Mouse (Mus musculus): Measurements from ENCODE around the gene Upf3b. TPM values are rescaled to one million over a fixed set of nuclear protein-coding genes. Genes with fewer than 3 reads are reported as not detected.
A peak's percentile ranks its signal among the peaks of the same experiment; 100 is the strongest.

Gene Upf3b
- polyA plus RNA-seq, 1 experiment, result 4.8 TPM

DNA sequence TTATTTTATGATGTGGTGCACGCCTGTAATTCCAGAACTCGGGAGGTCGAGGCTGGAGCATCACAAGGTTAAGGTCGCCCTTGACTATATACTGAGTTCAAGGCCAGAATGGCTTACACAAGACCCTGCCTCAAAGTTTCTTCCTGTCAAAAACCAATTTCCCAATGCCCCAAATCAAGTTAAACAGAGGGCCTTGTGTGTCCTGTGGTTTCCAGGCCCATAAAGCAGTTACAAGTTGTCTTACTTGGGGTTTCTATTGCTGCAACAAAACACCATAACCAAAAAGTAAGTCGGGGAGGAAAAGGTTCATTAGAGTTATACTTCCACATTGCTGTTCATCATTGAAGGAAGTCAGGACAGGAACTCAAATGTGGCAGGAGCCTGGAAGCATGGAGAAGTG lies 41.4 kb downstream of the Upf3b start:
- Histone ChIP-seq H3K27ac (ENCODE audit: control insufficient read depth, insufficient read depth, low read length) (no peak overlapping the region), H3K36me3 (ENCODE audit: control insufficient read depth, insufficient read depth, low read length) (no peaks in the 10 kb centered on the region), H3K4me1 (replicated peaks; ENCODE audit: control insufficient read depth, insufficient read depth, low read length) (no peaks in the 10 kb centered on the region), H3K27me3 (ENCODE audit: control insufficient read depth, insufficient read depth, low read length) (no peaks in the 10 kb centered on the region), H3K4me3 (ENCODE audit: control insufficient read depth, insufficient read depth, low read length) (no peak overlapping the region)
- DNase-seq, result no peak
- WGBS, result 86% methylated on average over 5 of the region's 5 CpGs
- TF ChIP-seq POLR2A (IDR thresholded peaks at IDR 0.05; ENCODE audit: control insufficient read depth, extremely low read depth, insufficient read depth, low read length, poor library complexity) (no peak), CTCF (IDR thresholded peaks at IDR 0.05; ENCODE audit: borderline replicate concordance, control insufficient read depth, extremely low read depth, insufficient read depth, low read length, poor library complexity) (no peak)

DNA sequence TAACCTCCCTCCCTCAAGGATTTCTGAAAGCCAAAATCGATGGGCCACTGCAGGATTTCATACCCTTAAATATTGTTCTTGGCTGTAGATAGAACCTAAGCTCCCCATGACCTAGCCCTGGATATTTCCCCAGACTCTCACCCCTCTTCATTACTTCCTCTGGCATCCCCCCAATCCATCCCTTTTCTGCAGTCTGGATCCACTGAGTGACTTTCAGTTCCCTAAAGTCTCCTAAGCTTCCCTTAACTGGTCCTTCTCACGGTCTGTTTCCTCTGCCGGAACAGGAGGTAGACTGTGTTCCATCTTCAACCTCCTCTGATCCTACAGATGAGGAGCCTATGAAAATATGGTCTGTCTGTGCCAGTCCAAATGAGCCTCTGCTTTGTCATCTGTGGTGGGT lies 42.8 kb downstream of the Upf3b start:
- no peaks in the 10 kb centered on the region for H3K4me1 ChIP-seq (replicated peaks; ENCODE audit: control insufficient read depth, insufficient read depth, low read length)
- H3K27me3 ChIP-seq (ENCODE audit: control insufficient read depth, insufficient read depth, low read length), result no peaks in the 10 kb centered on the region
- no peaks in the 10 kb centered on the region for H3K36me3 ChIP-seq (ENCODE audit: control insufficient read depth, insufficient read depth, low read length)
- no peak for DNase-seq
- H3K27ac ChIP-seq (ENCODE audit: control insufficient read depth, insufficient read depth, low read length), result no peak overlapping the region
- TF ChIP-seq CTCF (IDR thresholded peaks at IDR 0.05; ENCODE audit: borderline replicate concordance, control insufficient read depth, extremely low read depth, insufficient read depth, low read length, poor library complexity) (no peak), POLR2A (IDR thresholded peaks at IDR 0.05; ENCODE audit: control insufficient read depth, extremely low read depth, insufficient read depth, low read length, poor library complexity) (no peak)
- 66% methylated on average over 3 of the region's 3 CpGs for WGBS
- H3K4me3 ChIP-seq (ENCODE audit: control insufficient read depth, insufficient read depth, low read length), result no peak overlapping the region

DNA sequence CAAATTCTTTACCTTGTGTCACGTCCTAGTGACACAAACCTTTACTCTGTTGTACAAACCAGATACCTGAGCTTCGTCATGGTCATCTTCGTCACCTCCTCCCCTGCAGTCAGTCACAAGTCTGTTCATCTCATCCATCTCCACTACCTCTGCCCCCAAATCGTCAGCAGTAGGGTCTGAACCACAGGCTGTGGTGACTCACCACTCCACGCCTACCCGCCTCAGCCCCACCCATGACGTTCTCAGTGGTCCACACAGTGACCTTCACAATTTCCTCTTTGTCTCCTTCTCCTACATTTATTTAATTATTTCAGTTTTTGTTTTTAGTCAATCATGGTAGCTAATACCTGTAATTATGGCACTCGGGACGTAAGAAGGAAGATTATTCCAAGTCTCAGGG lies 46.2 kb downstream of the Upf3b start:
- no peak for TF ChIP-seq POLR2A (IDR thresholded peaks at IDR 0.05; ENCODE audit: control insufficient read depth, extremely low read depth, insufficient read depth, low read length, poor library complexity)
- TF ChIP-seq CTCF (IDR thresholded peaks at IDR 0.05; ENCODE audit: borderline replicate concordance, control insufficient read depth, extremely low read depth, insufficient read depth, low read length, poor library complexity), result no peak
- Histone ChIP-seq H3K4me3 (ENCODE audit: control insufficient read depth, insufficient read depth, low read length) (no peak overlapping the region), H3K27me3 (ENCODE audit: control insufficient read depth, insufficient read depth, low read length) (no peaks in the 10 kb centered on the region), H3K36me3 (ENCODE audit: control insufficient read depth, insufficient read depth, low read length) (no peaks in the 10 kb centered on the region), H3K27ac (ENCODE audit: control insufficient read depth, insufficient read depth, low read length) (no peak overlapping the region), H3K4me1 (replicated peaks; ENCODE audit: control insufficient read depth, insufficient read depth, low read length) (no peaks in the 10 kb centered on the region)
- no peak for DNase-seq
- WGBS, result 67% methylated on average over 9 of the region's 9 CpGs

DNA sequence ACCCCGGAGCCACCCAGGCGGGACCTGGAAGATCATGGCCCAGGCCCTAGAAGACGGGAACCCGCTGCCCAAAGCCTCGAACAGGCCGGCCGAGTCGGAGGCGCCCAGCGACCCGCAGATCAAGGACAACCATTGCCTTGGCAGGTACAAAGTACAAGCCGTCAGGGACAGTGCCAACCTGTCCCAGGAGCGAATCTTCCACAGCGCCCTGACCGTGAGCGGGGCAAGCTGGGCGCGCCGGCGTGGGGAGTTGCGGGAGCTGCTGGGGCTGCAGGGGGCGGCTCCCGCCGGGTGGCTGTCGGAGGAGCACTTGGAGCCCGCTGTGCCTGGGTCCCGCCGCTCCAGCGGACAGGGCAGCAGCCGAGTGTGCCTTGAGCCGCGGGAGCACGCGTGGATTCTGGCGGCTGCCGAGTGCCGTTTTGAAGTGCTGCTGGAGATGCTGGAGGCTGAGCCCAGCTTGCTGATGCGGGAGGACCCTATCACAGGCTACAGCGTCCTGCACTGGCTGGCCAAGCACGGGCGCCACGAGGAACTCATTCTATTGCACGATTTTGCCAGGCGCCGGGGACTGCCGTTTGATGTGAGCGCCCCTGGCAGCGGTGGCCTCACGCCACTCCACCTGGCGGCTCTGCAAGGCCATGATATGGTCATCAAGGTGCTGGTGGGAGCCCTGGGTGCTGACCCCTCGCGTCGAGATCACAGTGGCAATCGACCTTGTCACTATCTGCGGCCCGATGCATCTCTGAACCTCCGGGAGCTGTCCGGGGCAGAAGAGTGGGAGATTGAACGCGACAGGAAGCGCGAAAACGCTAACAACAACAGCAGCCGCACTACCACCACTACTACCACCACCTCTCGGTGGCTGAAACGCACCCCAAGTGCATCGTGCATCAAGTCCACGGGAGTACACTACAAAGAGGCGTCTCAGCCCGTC lies 61.0 kb downstream of the Upf3b start:
- H3K36me3 ChIP-seq (ENCODE audit: control insufficient read depth, insufficient read depth, low read length), result no peaks in the 10 kb centered on the region
- DNase-seq, result no peak
- TF ChIP-seq CTCF (IDR thresholded peaks at IDR 0.05; ENCODE audit: borderline replicate concordance, control insufficient read depth, extremely low read depth, insufficient read depth, low read length, poor library complexity) (no peak), POLR2A (IDR thresholded peaks at IDR 0.05; ENCODE audit: control insufficient read depth, extremely low read depth, insufficient read depth, low read length, poor library complexity) (no peak)
- no peaks in the 10 kb centered on the region; the same call in 1 of the 2 replicates for H3K4me1 ChIP-seq (replicated peaks; ENCODE audit: control insufficient read depth, insufficient read depth, low read length)
- H3K27ac ChIP-seq (ENCODE audit: control insufficient read depth, insufficient read depth, low read length), result no peak overlapping the region
- H3K4me3 ChIP-seq (ENCODE audit: control insufficient read depth, insufficient read depth, low read length), result peak overlapping the region; percentile 4; the same call in 1 of the 2 replicates
- H3K27me3 ChIP-seq (ENCODE audit: control insufficient read depth, insufficient read depth, low read length), result peaks cover 16% of the 10 kb centered on the region; the same call in 1 of the 2 replicates
- WGBS, result 4% methylated on average over 63 of the region's 70 CpGs

DNA sequence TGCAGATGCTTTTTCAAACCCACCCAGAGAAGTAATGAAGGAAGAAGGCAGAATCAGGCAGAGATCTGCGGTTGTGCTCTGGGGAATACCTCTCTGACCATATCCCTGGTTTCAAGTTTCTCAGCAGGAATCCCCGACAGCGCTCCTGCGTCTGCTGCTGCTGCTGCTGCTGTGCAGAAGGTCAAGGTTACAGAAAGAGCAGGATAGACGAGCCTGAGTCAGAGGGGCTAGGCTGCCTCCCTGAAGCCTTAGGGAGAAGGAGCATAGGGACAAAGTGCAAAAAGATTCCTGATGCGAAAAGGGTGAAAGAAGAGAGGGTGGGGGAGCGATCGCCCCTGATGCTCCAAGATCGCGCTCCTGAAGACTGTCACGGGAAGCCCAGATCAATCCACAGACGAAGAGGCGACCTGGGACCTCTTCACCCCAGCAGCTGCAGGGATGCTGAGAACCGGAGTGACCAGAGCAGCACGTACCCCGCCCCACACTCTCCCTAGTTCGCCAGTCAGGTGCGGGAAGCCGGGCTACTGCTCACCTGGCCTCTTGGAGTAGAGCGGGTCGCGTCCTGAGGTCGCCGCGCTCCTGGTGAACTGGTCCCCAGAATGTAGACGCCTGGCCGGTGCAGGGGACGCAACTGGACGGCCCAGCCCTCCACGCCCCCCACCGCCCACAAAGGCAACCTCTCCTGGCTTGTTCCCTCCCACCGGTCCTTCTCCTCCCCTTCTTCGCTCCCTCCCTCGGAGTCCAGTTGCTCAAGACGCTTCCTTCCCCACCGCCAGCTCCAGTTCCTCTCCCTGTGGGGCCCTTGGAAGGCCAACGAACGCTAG lies 61.8 kb downstream of the Upf3b start, which contains the start of gene Sowahd:
TSS of gene Sowahd (plus strand) at position 780 of the 824 bp plus-strand sequence.
- Histone ChIP-seq H3K4me1 (replicated peaks; ENCODE audit: control insufficient read depth, insufficient read depth, low read length) (no peaks in the 10 kb centered on the region; the same call in 1 of the 2 replicates), H3K27me3 (ENCODE audit: control insufficient read depth, insufficient read depth, low read length) (peaks cover 16% of the 10 kb centered on the region; the same call in 1 of the 2 replicates), H3K27ac (ENCODE audit: control insufficient read depth, insufficient read depth, low read length) (no peak within 1 kb of the TSS), H3K4me3 (ENCODE audit: control insufficient read depth, insufficient read depth, low read length) (peak within 1 kb of the TSS; percentile 4; the same call in 1 of the 2 replicates), H3K36me3 (ENCODE audit: control insufficient read depth, insufficient read depth, low read length) (no peaks in the 10 kb centered on the region)
- DNase-seq, result no peak
- TF ChIP-seq CTCF (IDR thresholded peaks at IDR 0.05; ENCODE audit: borderline replicate concordance, control insufficient read depth, extremely low read depth, insufficient read depth, low read length, poor library complexity) (no peak), POLR2A (IDR thresholded peaks at IDR 0.05; ENCODE audit: control insufficient read depth, extremely low read depth, insufficient read depth, low read length, poor library complexity) (no peak)
- WGBS, result 4% methylated on average over 38 of the region's 38 CpGs

DNA sequence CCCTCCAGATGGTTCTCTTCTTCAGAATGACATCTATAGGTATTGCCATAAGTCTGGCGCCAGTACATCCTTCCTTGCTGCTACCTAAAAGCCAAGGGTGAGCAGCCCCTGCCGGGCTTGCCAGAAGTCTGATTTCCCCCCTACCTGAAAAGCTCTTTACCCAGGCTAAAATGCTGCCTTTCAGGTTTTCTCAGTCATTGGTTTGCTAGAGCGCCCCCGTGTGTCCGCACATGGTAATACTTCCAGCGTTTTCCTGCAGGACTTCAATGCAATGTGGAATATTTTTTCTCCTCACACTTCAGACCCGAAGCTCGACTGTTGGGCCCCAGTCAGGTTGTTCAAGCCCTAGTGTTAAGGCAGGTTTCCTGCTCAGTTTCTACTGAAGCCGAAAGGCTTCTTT lies 67.4 kb downstream of the Upf3b start:
- H3K4me3 ChIP-seq (ENCODE audit: control insufficient read depth, insufficient read depth, low read length), result no peak overlapping the region
- H3K4me1 ChIP-seq (replicated peaks; ENCODE audit: control insufficient read depth, insufficient read depth, low read length), result no peaks in the 10 kb centered on the region
- DNase-seq, result peak; percentile 43
- H3K27me3 ChIP-seq (ENCODE audit: control insufficient read depth, insufficient read depth, low read length), result no peaks in the 10 kb centered on the region
- no peak overlapping the region for H3K27ac ChIP-seq (ENCODE audit: control insufficient read depth, insufficient read depth, low read length)
- 19% methylated on average over 8 of the region's 9 CpGs for WGBS
- no peaks in the 10 kb centered on the region for H3K36me3 ChIP-seq (ENCODE audit: control insufficient read depth, insufficient read depth, low read length)
- peak; percentile 20; the same call in 1 of the 2 replicates for TF ChIP-seq CTCF (IDR thresholded peaks at IDR 0.05; ENCODE audit: borderline replicate concordance, control insufficient read depth, extremely low read depth, insufficient read depth, low read length, poor library complexity)
- TF ChIP-seq POLR2A (IDR thresholded peaks at IDR 0.05; ENCODE audit: control insufficient read depth, extremely low read depth, insufficient read depth, low read length, poor library complexity), result no peak

Other genes with a start within 250 kb of the Upf3b start
- 45.9 and 53.4 TPM in 2 replicates for gene Ube2a, start 236.4 kb downstream of the Upf3b start, polyA plus RNA-seq (2012; rRNA removed)
- 15.3 and 18.9 TPM in 2 replicates for gene C330007P06Rik, start 236.2 kb downstream of the Upf3b start, polyA plus RNA-seq (2012; rRNA removed)
- 1.2 and 1.7 TPM in 2 replicates for gene Nkrf, start 207.4 kb downstream of the Upf3b start, polyA plus RNA-seq (2012; rRNA removed)
- gene Sept6, start 118.5 kb downstream of the Upf3b start, polyA plus RNA-seq (2012; rRNA removed), result 122 and 156 TPM in 2 replicates
- 0.13 and 0.19 TPM in 2 replicates for gene Sowahd, start 61.5 kb downstream of the Upf3b start, polyA plus RNA-seq (2012; rRNA removed)
- 98.5 and 123 TPM in 2 replicates for gene Rpl39, start 24.9 kb downstream of the Upf3b start, polyA plus RNA-seq (2012; rRNA removed)
- gene Nkap, start 16.5 kb upstream of the Upf3b start, polyA plus RNA-seq (2012; rRNA removed), result 5.9 and 6.8 TPM in 2 replicates
- 0.06 and 0.13 TPM in 2 replicates for gene Akap14, start 58.5 kb upstream of the Upf3b start, polyA plus RNA-seq (2012; rRNA removed)
- 224 and 326 TPM in 2 replicates for gene Ndufa1, start 80.8 kb upstream of the Upf3b start, polyA plus RNA-seq (2012; rRNA removed)
- 3.9 and 4.1 TPM in 2 replicates for gene Rnf113a1, start 80.9 kb upstream of the Upf3b start, polyA plus RNA-seq (2012; rRNA removed)
- not detected in 2 replicates for gene Gm9, start 100.7 kb upstream of the Upf3b start, polyA plus RNA-seq (2012; rRNA removed)
- not detected in 2 replicates for gene Rhox1, start 111.9 kb upstream of the Upf3b start, polyA plus RNA-seq (2012; rRNA removed)
- not detected in 2 replicates for gene Rhox2a, start 134.7 kb upstream of the Upf3b start, polyA plus RNA-seq (2012; rRNA removed)
- not detected in 2 replicates for gene Rhox3a, start 139.6 kb upstream of the Upf3b start, polyA plus RNA-seq (2012; rRNA removed)
- not detected in 2 replicates for gene Rhox4a, start 155.0 kb upstream of the Upf3b start, polyA plus RNA-seq (2012; rRNA removed)